Mouse (Mus musculus) forebrain, embryonic 10.5 days (tissue): ENCODE data around the gene Lilra6. TPM values are rescaled to one million over a fixed set of nuclear protein-coding genes. Genes with fewer than 3 reads are reported as not detected.

Experiments
- polyA plus RNA-seq: library from polyadenylated mRNA; unstranded; fragments of >200 nt; fragmentation: Nextera tagmentation; extraction: Ambion mirVana; gene quantifications from 2 replicates; pipeline ENCODE4 v1.2.1, GENCODE M21; 2016

Gene Lilra6
- polyA plus RNA-seq, 1 experiment from 2014 or later: not detected

Other genes with a start within 250 kb of the Lilra6 start
- 14.6 and 15.4 TPM in 2 replicates for gene Leng1, start 249.7 kb downstream of the Lilra6 start, polyA plus RNA-seq
- gene Tmc4, start 237.9 kb downstream of the Lilra6 start, polyA plus RNA-seq: 3.3 and 4.1 TPM in 2 replicates
- gene Tsen34, start 222.6 kb downstream of the Lilra6 start, polyA plus RNA-seq: 286 and 298 TPM in 2 replicates
- gene Mboat7, start 222.0 kb downstream of the Lilra6 start, polyA plus RNA-seq: 37.5 and 40.9 TPM in 2 replicates
- 1,434 and 1,436 TPM in 2 replicates for gene Rps9, start 211.5 kb downstream of the Lilra6 start, polyA plus RNA-seq
- gene Pirb, start 195.1 kb downstream of the Lilra6 start, polyA plus RNA-seq: 0.19 and 0.26 TPM in 2 replicates
- gene Gm15448, start 89.8 kb downstream of the Lilra6 start, polyA plus RNA-seq: not detected in 2 replicates
- not detected in 2 replicates for gene Pira2, start 70.5 kb downstream of the Lilra6 start, polyA plus RNA-seq
- not detected in 2 replicates for gene Gm14548, start 17.4 kb downstream of the Lilra6 start, polyA plus RNA-seq
- gene Lair1, start 147.7 kb upstream of the Lilra6 start, polyA plus RNA-seq: 0.26 and 0.51 TPM in 2 replicates
- 32.6 and 33.0 TPM in 2 replicates for gene Ttyh1, start 203.9 kb upstream of the Lilra6 start, polyA plus RNA-seq
- gene Leng8, start 221.5 kb upstream of the Lilra6 start, polyA plus RNA-seq: 60.6 and 61.5 TPM in 2 replicates
- gene Leng9, start 234.9 kb upstream of the Lilra6 start, polyA plus RNA-seq: 1.7 and 1.8 TPM in 2 replicates
- 18.3 and 22.1 TPM in 2 replicates for gene Cdc42ep5, start 249.4 kb upstream of the Lilra6 start, polyA plus RNA-seq